Comparison of ENCODE assay signal across 9 mouse cellular contexts in genomic region chr2:128412974-128413373, GRCm38 (mm10).
DNase-seq lines count a peak whose midpoint lies in the region; ATAC-seq and TF ChIP-seq lines count a peak whose summit lies in the region.
"Had no signal": no experiment of that assay in that cellular context is flagged by ENCODE, and none has a peak within 500 bp of the region (broad histone marks: within the 10 kb centered on the region; RNA-seq: fewer than 3 reads in every experiment).

No protein-coding gene starts in this region.

- H3K9me3 ChIP-seq in neural tube, embryonic 11.5 days (ENCODE audit: control insufficient read depth, low read length) = no peaks in the 10 kb centered on the region
- no peaks in the 10 kb centered on the region for H3K9me3 ChIP-seq in limb, embryonic 14.5 days (ENCODE audit: control insufficient read depth, low read length)
- H3K9me3 ChIP-seq: hindbrain, embryonic 12.5 days; midbrain, embryonic 12.5 days had no signal

- H3K36me3 ChIP-seq in neural tube, embryonic 11.5 days (ENCODE audit: control insufficient read depth, insufficient read depth, low read length) = no peaks in the 10 kb centered on the region
- no peaks in the 10 kb centered on the region for H3K36me3 ChIP-seq in limb, embryonic 14.5 days (ENCODE audit: control insufficient read depth, insufficient read depth, low read length)
- H3K36me3 ChIP-seq: hindbrain, embryonic 12.5 days; midbrain, embryonic 12.5 days had no signal

- no peak overlapping the region for H3K27ac ChIP-seq in neural tube, embryonic 11.5 days (ENCODE audit: low read depth, low read length)
- H3K27ac ChIP-seq in limb, embryonic 14.5 days (replicated peaks; ENCODE audit: low read depth, low read length) = no peak overlapping the region
- H3K27ac ChIP-seq: hindbrain, embryonic 12.5 days; midbrain, embryonic 12.5 days had no signal

- no peak for TF ChIP-seq POLR2A in limb, embryonic 14.5 days (IDR thresholded peaks at IDR 0.05; ENCODE audit: borderline replicate concordance, extremely low read depth, insufficient read depth, insufficient read length)

- 7% methylated on average over 10 of the region's 10 CpGs for whole genome bisulfite sequencing in neural tube, embryonic 11.5 days
- 5% methylated on average over 10 of the region's 10 CpGs for WGBS in limb, embryonic 14.5 days

- no peak overlapping the region for H3K9ac ChIP-seq in neural tube, embryonic 11.5 days (ENCODE audit: low read length)
- H3K9ac ChIP-seq in limb, embryonic 14.5 days (ENCODE audit: low read depth, low read length, severe bottlenecking) = no peak overlapping the region
- H3K9ac ChIP-seq: hindbrain, embryonic 12.5 days; midbrain, embryonic 12.5 days had no signal

- DNase-seq in neural tube, embryonic 11.5 days (ENCODE audit: low spot score) = no peak
- no peak for DNase-seq in neural tube, embryonic 10.5 days (ENCODE audit: extremely low spot score, low spot score)
- DNase-seq in embryo, embryonic 11 days = peak; percentile 68
- no peak for DNase-seq in limb, embryonic 14.5 days (ENCODE audit: low spot score)
- DNase-seq in yolk sac, embryonic 10.5 days (ENCODE audit: low spot score) = peak; percentile 20
- no peak for DNase-seq in cerebellum, adult 11 months

- no peaks in the 10 kb centered on the region for H3K27me3 ChIP-seq in neural tube, embryonic 11.5 days (ENCODE audit: control insufficient read depth, insufficient read depth, low read length)
- no peaks in the 10 kb centered on the region for H3K27me3 ChIP-seq in limb, embryonic 14.5 days (ENCODE audit: control insufficient read depth, insufficient read depth, low read length)
- H3K27me3 ChIP-seq: hindbrain, embryonic 12.5 days; midbrain, embryonic 12.5 days had no signal

- peaks cover 5% of the 10 kb centered on the region; the same call in 1 of the 2 replicates for H3K4me1 ChIP-seq in neural tube, embryonic 11.5 days (ENCODE audit: control insufficient read depth, insufficient read depth, low read length)
- 0 out of 2 replicates have a peak, but pooled peaks cover 3% of the 10 kb centered on the region for H3K4me1 ChIP-seq in limb, embryonic 14.5 days (ENCODE audit: control insufficient read depth, insufficient read depth, low read length)
- H3K4me1 ChIP-seq: midbrain, embryonic 12.5 days had no signal

- 0 out of 2 replicates have a peak, but pooled peaks have one; percentile 31 for ATAC-seq in neural tube, embryonic 11.5 days (ENCODE audit: insufficient read depth, low FRiP score, low TSS enrichment)
- peak; percentile 62; the same call in 1 of the 2 replicates for ATAC-seq in limb, embryonic 14.5 days (ENCODE audit: low FRiP score, low read depth)
- ATAC-seq in erythroid progenitor cell, adult 5-6 weeks (replicated peaks; ENCODE audit: low FRiP score, poor library complexity, severe bottlenecking) = no peak

- no peak overlapping the region for H3K4me3 ChIP-seq in neural tube, embryonic 11.5 days (ENCODE audit: low read depth, low read length)
- no peak overlapping the region for H3K4me3 ChIP-seq in limb, embryonic 14.5 days (replicated peaks; ENCODE audit: low read length)
- H3K4me3 ChIP-seq: hindbrain, embryonic 12.5 days; midbrain, embryonic 12.5 days had no signal

- H3K4me2 ChIP-seq in neural tube, embryonic 11.5 days (ENCODE audit: low read depth) = no peak overlapping the region
- no peak overlapping the region for H3K4me2 ChIP-seq in limb, embryonic 14.5 days (replicated peaks; ENCODE audit: low read depth, low read length, severe bottlenecking)
- H3K4me2 ChIP-seq: hindbrain, embryonic 12.5 days; midbrain, embryonic 12.5 days had no signal

Comparison
In these comparisons a context has a peak if more than half of its experiments do, and no peak if none do; other contexts are left out.
1. DNase-seq: peak in embryo, embryonic 11 days (single experiment) and yolk sac, embryonic 10.5 days (single experiment); none in neural tube, embryonic 11.5 days (single experiment), neural tube, embryonic 10.5 days (single experiment), limb, embryonic 14.5 days (single experiment) and cerebellum, adult 11 months (single experiment).